Mouse (Mus musculus) cerebellum, postnatal 4 days (tissue): Measurements from ENCODE around the gene Prmt6.
A peak's percentile ranks its signal among the peaks of the same experiment; 100 is the strongest.

ENCODE experiments used
- DNase-seq, 2 experiments: peaks; one replicate each; pipeline ENCODE4 v3.0.0; 2022; ENCODE audit warnings: low spot score in 2 of 2, mixed read lengths in 1 of 2

The Prmt6 gene

DNA sequence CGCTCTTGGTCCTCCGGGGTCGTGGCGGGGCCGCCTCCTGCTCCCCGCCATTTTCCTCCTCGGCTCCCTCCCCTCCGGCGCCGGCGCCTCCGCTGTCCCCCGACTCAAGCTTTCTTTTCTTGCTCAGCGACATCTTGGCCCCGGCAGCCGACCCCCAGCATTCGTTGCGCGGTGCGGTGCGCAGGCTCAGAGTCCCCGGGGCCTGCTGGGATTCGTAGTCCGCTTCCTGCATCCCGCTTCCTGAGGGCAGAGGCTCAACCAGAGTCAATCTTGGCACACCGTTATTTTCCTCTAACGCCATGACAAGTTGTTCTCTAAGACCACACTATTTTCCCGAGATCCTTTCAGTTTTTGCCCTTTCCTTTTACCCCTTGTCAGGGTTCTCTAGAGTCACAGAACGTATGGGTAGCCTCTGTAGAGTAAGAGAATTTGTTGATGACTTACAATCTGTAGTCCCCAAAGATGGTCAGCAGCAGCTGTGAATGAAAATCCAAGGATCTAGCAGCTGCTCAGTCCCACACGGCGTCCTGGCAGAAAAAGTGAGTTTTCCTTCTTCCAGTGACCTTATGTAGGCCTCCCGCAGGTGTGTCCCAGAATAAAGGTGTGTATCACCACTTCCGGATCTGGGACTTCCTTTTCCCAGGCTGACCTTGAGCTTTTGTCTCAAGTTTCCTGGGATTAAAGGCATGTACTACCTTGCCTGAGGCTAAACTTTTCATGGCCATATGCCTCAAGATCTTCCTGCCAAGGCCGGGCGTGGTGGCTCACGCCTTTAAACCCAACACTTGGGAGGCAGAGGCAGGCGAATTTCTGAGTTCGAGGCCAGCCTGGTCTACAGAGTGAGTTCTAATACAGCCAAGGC, at the start of gene Prmt6:
TSS of gene Prmt6 (minus strand) at position 160 of the 862 bp plus-strand sequence.
- peak; percentile 81 to 88 for DNase-seq

DNA sequence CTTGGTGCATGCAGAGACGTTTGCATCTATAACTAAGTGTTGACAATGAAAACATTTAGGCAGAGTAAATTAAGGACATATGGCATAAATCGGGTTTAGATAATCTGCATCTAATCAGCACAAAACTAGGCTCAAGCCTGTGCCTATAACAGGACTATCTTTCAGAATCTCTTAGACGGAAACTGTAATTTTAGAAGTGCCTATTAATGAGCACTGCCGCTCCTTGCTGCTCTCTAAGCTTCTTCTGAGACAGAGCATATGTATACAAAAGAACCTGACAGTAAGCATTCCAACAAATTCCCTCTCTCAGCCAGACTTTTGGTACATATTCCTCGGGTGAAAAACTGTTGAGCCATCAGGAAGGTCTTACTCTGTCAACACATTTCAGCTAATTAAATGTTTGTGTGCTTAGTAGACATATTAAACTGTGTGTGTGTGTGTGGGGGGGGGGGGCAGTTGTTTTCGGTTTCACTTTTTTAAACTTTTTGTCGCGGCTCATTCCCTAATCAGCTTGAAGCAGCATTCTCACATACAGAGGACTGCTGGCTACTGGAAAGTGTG, 39.8 kb upstream of the Prmt6 start:
- no peak for DNase-seq

DNA sequence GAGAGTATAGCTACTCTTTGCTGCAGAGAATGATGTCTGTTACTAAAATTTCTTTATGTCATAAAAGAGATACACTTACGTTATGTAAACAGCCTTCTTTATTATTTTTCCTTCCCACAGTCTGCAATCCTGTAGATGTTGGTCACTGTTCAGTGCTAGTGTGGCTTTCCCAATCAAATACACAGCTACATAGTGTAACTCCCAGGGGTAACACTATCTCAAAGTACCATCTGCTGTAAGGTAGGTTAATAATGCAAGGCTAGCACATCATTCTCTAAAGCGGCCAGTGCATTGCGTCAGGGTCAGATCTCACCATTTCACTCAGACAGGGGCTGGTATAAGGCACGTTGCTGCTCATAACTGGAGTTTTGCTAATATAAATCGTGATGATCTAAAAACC, 31.9 kb upstream of the Prmt6 start:
- no peak for DNase-seq

DNA sequence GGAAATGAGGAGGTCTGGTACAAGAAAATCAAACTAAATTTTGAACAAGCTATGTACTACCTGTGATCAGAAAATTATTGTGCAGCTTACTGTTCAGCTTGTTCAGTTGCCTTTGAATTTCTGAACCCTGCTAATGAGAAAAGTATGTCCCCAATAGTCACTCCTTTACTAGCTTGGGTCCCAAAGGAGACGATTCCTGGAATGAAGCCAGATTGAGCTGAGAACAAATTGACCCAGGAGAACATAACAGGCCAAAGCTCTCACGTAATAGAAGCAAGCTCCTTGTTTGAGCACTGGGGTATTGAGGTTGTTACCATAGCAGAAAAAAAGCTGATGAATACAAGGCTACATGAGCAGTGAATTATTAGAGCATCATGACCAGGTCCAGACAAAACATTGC, 17.0 kb upstream of the Prmt6 start:
- no peak for DNase-seq

DNA sequence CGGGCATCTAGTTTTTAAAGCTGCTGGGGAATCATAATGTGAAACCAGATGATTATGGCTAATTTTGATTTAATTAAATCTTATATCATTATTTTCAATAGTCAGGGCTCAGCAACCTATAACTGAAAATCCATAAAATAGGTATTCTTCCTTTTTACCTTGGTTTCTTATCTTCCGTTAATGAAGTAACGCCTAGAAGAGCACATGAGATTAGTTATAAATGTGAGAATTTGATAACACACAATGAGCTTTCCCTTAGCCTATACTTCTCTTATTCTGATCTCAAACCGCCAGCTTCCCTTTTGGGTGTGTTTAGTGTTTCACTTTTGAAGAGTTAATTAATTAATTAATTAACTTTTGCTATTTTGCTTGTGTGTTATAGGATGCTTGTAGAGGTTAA, 2.3 kb upstream of the Prmt6 start:
- no peak for DNase-seq

DNA sequence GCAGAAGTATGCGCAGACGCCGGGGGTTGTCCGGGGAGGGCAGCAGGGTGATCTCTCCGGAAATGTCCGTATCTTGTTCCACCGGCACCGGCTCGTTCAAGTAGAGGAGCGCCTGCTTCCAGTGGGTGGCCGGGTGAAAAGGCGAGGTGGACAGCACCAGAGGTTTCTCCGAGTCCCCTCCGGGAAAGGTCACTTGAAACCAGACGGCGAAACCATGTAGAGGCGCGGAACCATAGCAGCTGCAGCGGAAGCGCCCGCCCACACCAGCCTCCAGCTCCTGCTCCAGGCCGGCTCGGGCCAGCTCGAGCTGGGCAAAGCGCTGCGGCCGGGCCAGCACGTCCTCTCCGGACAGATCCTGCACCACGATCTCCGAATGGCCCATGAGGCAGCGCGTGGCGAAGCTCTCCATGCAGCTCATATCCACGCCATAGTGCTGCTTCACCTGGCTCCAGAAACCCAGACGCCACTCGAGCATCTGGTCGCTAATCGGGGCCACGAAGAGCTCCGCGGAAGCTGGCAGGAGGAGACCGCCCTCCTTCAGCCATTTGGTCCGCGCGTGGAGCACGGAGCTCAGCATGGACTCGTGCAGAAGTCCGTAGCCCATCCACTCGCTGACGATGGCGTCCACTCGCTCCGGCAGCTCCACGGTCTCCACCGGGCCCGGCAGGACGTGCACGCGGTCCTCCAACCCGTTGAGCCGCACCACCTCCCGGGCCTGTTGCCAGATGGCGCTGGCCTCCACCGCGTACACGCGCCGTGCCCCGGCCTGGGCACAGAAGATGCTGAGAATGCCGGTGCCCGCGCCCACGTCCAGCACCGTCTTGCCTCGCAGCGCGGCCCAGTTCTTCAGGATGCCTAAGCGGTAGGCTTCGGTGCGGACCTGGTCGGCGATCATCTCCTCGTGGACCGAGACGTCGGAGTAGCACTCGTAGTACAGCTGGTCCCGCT, 633 bp downstream of the Prmt6 start:
- DNase-seq = peak; percentile 40 to 79

DNA sequence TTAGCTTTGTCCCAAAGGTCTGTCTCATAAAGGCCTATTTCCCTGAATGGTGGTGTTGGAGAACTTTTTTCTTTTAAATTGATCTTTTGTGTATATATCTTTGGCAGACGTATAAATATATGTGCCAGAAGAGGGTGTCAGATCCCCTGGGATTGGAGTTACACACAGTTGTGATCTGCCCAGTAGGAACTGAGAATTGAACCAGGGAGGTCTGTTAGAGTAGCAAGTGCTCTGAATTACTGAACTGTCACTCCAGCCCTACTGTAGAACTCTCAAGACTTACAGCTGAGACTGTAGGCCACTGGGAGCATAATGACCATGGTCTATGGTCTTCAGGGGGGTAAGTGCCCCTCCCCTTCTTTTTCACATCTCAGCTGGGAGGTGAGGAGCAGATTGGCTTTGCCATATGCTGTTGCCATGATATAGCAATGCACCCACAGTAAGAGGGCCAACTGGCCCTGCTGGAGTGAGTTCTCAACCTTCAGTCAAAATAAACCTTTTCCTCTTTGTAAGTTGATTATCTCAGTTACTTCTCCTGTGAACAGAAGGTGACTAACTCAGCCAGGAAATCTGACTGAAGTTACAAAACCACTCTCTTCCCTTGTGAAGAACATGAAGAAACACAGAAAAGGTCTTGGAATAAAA, 13.9 kb downstream of the Prmt6 start:
- no peak for DNase-seq
